Mouse (Mus musculus): ENCODE measurements around the gene Ctsa. TPM values are rescaled to one million over a fixed set of nuclear protein-coding genes. Genes with fewer than 3 reads are reported as not detected.

Gene Ctsa
- polyA plus RNA-seq, 1 experiment from 2014 or later = 173 TPM

- Histone ChIP-seq H3K4me2 (ENCODE audit: low read depth, low read length) (peak overlapping the region; percentile 74), H3K27ac (ENCODE audit: low read length) (no peak overlapping the region), H3K36me3 (ENCODE audit: control insufficient read depth, insufficient read depth) (peaks cover 6% of the 10 kb centered on the region), H3K9me3 (replicated peaks; ENCODE audit: control insufficient read depth, low read length) (no peaks in the 10 kb centered on the region), H3K4me3 (ENCODE audit: low read length) (peak overlapping the region; percentile 76; the same call in 1 of the 2 replicates), H3K27me3 (ENCODE audit: control insufficient read depth, insufficient read depth, low read length) (no peaks in the 10 kb centered on the region), H3K4me1 (ENCODE audit: control insufficient read depth, insufficient read depth, low read length) (peaks cover 13% of the 10 kb centered on the region), H3K9ac (ENCODE audit: low read length) (peak overlapping the region; percentile 92)
- WGBS = 86% methylated on average over 16 of the region's 16 CpGs
- ATAC-seq (replicated peaks; ENCODE audit: extremely low read depth, insufficient read depth, low FRiP score) = no peak
Measured at GRCm38 (mm10) chr2:164803201-164803920, 29.3 kb upstream of the Ctsa start.

GRCm38 (mm10) chr2:164803921-164804313 is 28.8 kb upstream of the Ctsa start:
- no peaks in the 10 kb centered on the region for H3K27me3 ChIP-seq (ENCODE audit: control insufficient read depth, insufficient read depth, low read length)
- ATAC-seq (replicated peaks; ENCODE audit: extremely low read depth, insufficient read depth, low FRiP score) = no peak
- peak overlapping the region; percentile 92 for H3K9ac ChIP-seq (ENCODE audit: low read length)
- WGBS = 60% methylated on average over 1 of the region's 1 CpGs
- no peaks in the 10 kb centered on the region for H3K9me3 ChIP-seq (replicated peaks; ENCODE audit: control insufficient read depth, low read length)
- H3K4me2 ChIP-seq (ENCODE audit: low read depth, low read length) = peak overlapping the region; percentile 74
- peaks cover 13% of the 10 kb centered on the region for H3K4me1 ChIP-seq (ENCODE audit: control insufficient read depth, insufficient read depth, low read length)
- H3K27ac ChIP-seq (ENCODE audit: low read length) = no peak overlapping the region; the same call in 1 of the 2 replicates
- peaks cover 9% of the 10 kb centered on the region for H3K36me3 ChIP-seq (ENCODE audit: control insufficient read depth, insufficient read depth)
- peak overlapping the region; percentile 76 for H3K4me3 ChIP-seq (ENCODE audit: low read length)

- peak; percentile 97 for ATAC-seq (replicated peaks; ENCODE audit: extremely low read depth, insufficient read depth, low FRiP score)
- Histone ChIP-seq H3K4me2 (ENCODE audit: low read depth, low read length) (peak within 1 kb of the TSS; percentile 96), H3K4me3 (ENCODE audit: low read length) (peak within 1 kb of the TSS; percentile 76), H3K9ac (ENCODE audit: low read length) (peak within 1 kb of the TSS; percentile 92), H3K27ac (ENCODE audit: low read length) (peak within 1 kb of the TSS; percentile 84), H3K4me1 (ENCODE audit: control insufficient read depth, insufficient read depth, low read length) (peaks cover 13% of the 10 kb centered on the region), H3K27me3 (ENCODE audit: control insufficient read depth, insufficient read depth, low read length) (no peaks in the 10 kb centered on the region), H3K9me3 (replicated peaks; ENCODE audit: control insufficient read depth, low read length) (no peaks in the 10 kb centered on the region), H3K36me3 (ENCODE audit: control insufficient read depth, insufficient read depth) (peaks cover 8% of the 10 kb centered on the region)
- WGBS = under 1% methylated on average over 47 of the region's 47 CpGs
Measured at GRCm38 (mm10) chr2:164804533-164805331, 27.9 kb upstream of the Ctsa start, which contains the start of the genes Acot8 and Zswim3. Gene Acot8 (minus strand): TSS chr2:164804882. Gene Zswim3 (plus strand): TSS chr2:164805098.

GRCm38 (mm10) chr2:164805332-164805718 is 27.3 kb upstream of the Ctsa start:
- Histone ChIP-seq H3K4me3 (ENCODE audit: low read length) (peak overlapping the region; percentile 76), H3K4me2 (ENCODE audit: low read depth, low read length) (peak overlapping the region; percentile 96), H3K27me3 (ENCODE audit: control insufficient read depth, insufficient read depth, low read length) (no peaks in the 10 kb centered on the region), H3K9me3 (replicated peaks; ENCODE audit: control insufficient read depth, low read length) (no peaks in the 10 kb centered on the region), H3K4me1 (ENCODE audit: control insufficient read depth, insufficient read depth, low read length) (peaks cover 13% of the 10 kb centered on the region), H3K27ac (ENCODE audit: low read length) (peak overlapping the region; percentile 79), H3K36me3 (ENCODE audit: control insufficient read depth, insufficient read depth) (peaks cover 8% of the 10 kb centered on the region), H3K9ac (ENCODE audit: low read length) (peak overlapping the region; percentile 83)
- ATAC-seq (replicated peaks; ENCODE audit: extremely low read depth, insufficient read depth, low FRiP score) = peak; percentile 10; the same call in 1 of the 2 replicates
- WGBS = 2% methylated on average over 21 of the region's 21 CpGs

GRCm38 (mm10) chr2:164806614-164807013 is 26.1 kb upstream of the Ctsa start:
- H3K4me2 ChIP-seq (ENCODE audit: low read depth, low read length) = no peak overlapping the region
- H3K4me3 ChIP-seq (ENCODE audit: low read length) = no peak overlapping the region
- peaks cover 13% of the 10 kb centered on the region for H3K4me1 ChIP-seq (ENCODE audit: control insufficient read depth, insufficient read depth, low read length)
- H3K27ac ChIP-seq (ENCODE audit: low read length) = no peak overlapping the region
- H3K27me3 ChIP-seq (ENCODE audit: control insufficient read depth, insufficient read depth, low read length) = no peaks in the 10 kb centered on the region
- peaks cover 8% of the 10 kb centered on the region for H3K36me3 ChIP-seq (ENCODE audit: control insufficient read depth, insufficient read depth)
- H3K9ac ChIP-seq (ENCODE audit: low read length) = no peak overlapping the region
- ATAC-seq (replicated peaks; ENCODE audit: extremely low read depth, insufficient read depth, low FRiP score) = no peak
- no peaks in the 10 kb centered on the region for H3K9me3 ChIP-seq (replicated peaks; ENCODE audit: control insufficient read depth, low read length)
- 66% methylated on average over 7 of the region's 7 CpGs for WGBS

- no peak overlapping the region for H3K4me2 ChIP-seq (ENCODE audit: low read depth, low read length)
- H3K9me3 ChIP-seq (replicated peaks; ENCODE audit: control insufficient read depth, low read length) = no peaks in the 10 kb centered on the region
- ATAC-seq (replicated peaks; ENCODE audit: extremely low read depth, insufficient read depth, low FRiP score) = no peak
- peaks cover 7% of the 10 kb centered on the region for H3K36me3 ChIP-seq (ENCODE audit: control insufficient read depth, insufficient read depth)
- 77% methylated on average over 2 of the region's 2 CpGs for WGBS
- no peak overlapping the region for H3K9ac ChIP-seq (ENCODE audit: low read length)
- no peaks in the 10 kb centered on the region for H3K27me3 ChIP-seq (ENCODE audit: control insufficient read depth, insufficient read depth, low read length)
- no peak overlapping the region for H3K27ac ChIP-seq (ENCODE audit: low read length)
- H3K4me3 ChIP-seq (ENCODE audit: low read length) = no peak overlapping the region
- H3K4me1 ChIP-seq (ENCODE audit: control insufficient read depth, insufficient read depth, low read length) = peaks cover 5% of the 10 kb centered on the region
Measured at GRCm38 (mm10) chr2:164813557-164813956, 19.1 kb upstream of the Ctsa start.

- Histone ChIP-seq H3K27me3 (ENCODE audit: control insufficient read depth, insufficient read depth, low read length) (no peaks in the 10 kb centered on the region), H3K4me1 (ENCODE audit: control insufficient read depth, insufficient read depth, low read length) (peaks cover 5% of the 10 kb centered on the region), H3K27ac (ENCODE audit: low read length) (no peak overlapping the region), H3K4me2 (ENCODE audit: low read depth, low read length) (no peak overlapping the region), H3K36me3 (ENCODE audit: control insufficient read depth, insufficient read depth) (no peaks in the 10 kb centered on the region), H3K9me3 (replicated peaks; ENCODE audit: control insufficient read depth, low read length) (no peaks in the 10 kb centered on the region), H3K9ac (ENCODE audit: low read length) (no peak overlapping the region), H3K4me3 (ENCODE audit: low read length) (no peak overlapping the region)
- WGBS = 71% methylated on average over 5 of the region's 5 CpGs
- no peak for ATAC-seq (replicated peaks; ENCODE audit: extremely low read depth, insufficient read depth, low FRiP score)
Measured at GRCm38 (mm10) chr2:164815348-164815747, 17.3 kb upstream of the Ctsa start.

- Histone ChIP-seq H3K27me3 (ENCODE audit: control insufficient read depth, insufficient read depth, low read length) (no peaks in the 10 kb centered on the region), H3K4me3 (ENCODE audit: low read length) (no peak overlapping the region)
- no peak for ATAC-seq (replicated peaks; ENCODE audit: extremely low read depth, insufficient read depth, low FRiP score)
Measured at GRCm38 (mm10) chr2:164815821-164816220, 16.9 kb upstream of the Ctsa start.

GRCm38 (mm10) chr2:164817206-164817605 is 15.5 kb upstream of the Ctsa start:
- H3K9ac ChIP-seq (ENCODE audit: low read length) = no peak overlapping the region

More at GRCm38 (mm10) chr2:164815821-164816220, 16.9 kb upstream of the Ctsa start:
- 50% methylated on average over 8 of the region's 8 CpGs for WGBS
- Histone ChIP-seq H3K4me2 (ENCODE audit: low read depth, low read length) (no peak overlapping the region), H3K4me1 (ENCODE audit: control insufficient read depth, insufficient read depth, low read length) (peaks cover 5% of the 10 kb centered on the region), H3K9ac (ENCODE audit: low read length) (no peak overlapping the region), H3K9me3 (replicated peaks; ENCODE audit: control insufficient read depth, low read length) (no peaks in the 10 kb centered on the region), H3K36me3 (ENCODE audit: control insufficient read depth, insufficient read depth) (no peaks in the 10 kb centered on the region), H3K27ac (ENCODE audit: low read length) (no peak overlapping the region)

More at GRCm38 (mm10) chr2:164817206-164817605, 15.5 kb upstream of the Ctsa start:
- H3K36me3 ChIP-seq (ENCODE audit: control insufficient read depth, insufficient read depth) = no peaks in the 10 kb centered on the region
- peaks cover 5% of the 10 kb centered on the region for H3K4me1 ChIP-seq (ENCODE audit: control insufficient read depth, insufficient read depth, low read length)
- no peaks in the 10 kb centered on the region for H3K27me3 ChIP-seq (ENCODE audit: control insufficient read depth, insufficient read depth, low read length)
- H3K4me2 ChIP-seq (ENCODE audit: low read depth, low read length) = no peak overlapping the region
- H3K9me3 ChIP-seq (replicated peaks; ENCODE audit: control insufficient read depth, low read length) = no peaks in the 10 kb centered on the region
- H3K27ac ChIP-seq (ENCODE audit: low read length) = no peak overlapping the region
- H3K4me3 ChIP-seq (ENCODE audit: low read length) = no peak overlapping the region
- ATAC-seq (replicated peaks; ENCODE audit: extremely low read depth, insufficient read depth, low FRiP score) = no peak
- WGBS = 58% methylated on average over 6 of the region's 6 CpGs
